Mouse (Mus musculus): ENCODE measurements around the gene Tacc3.

- TF ChIP-seq POLR2A (IDR thresholded peaks at IDR 0.05; ENCODE audit: borderline replicate concordance, control insufficient read depth, low read depth, low read length) (no peak), CTCF (IDR thresholded peaks at IDR 0.05; ENCODE audit: control insufficient read depth, insufficient read depth, low read length) (no peak)
Observed at GRCm38 (mm10) chr5:33656739-33657138, 1.2 kb upstream of the Tacc3 start.
